Mouse (Mus musculus) liver, embryonic 11.5 days (tissue): Measurements from ENCODE around the gene Slc39a13. TPM values are rescaled to one million over a fixed set of nuclear protein-coding genes. Genes with fewer than 3 reads are reported as not detected.

Experiments
- ATAC-seq: fragments of 200-750 bp; cut with Nextera tagmentation; replicated peaks from 2 replicates; pipeline ENCODE4 v1.8.0; 2017; ENCODE audit warnings: moderate number of reproducible peaks, mild to moderate bottlenecking, moderate TSS enrichment, moderate library complexity; ENCODE audit not compliant: low FRiP score
- DNase-seq: peaks from one replicate; pipeline ENCODE4 v3.0.0-alpha.2; 2017; ENCODE audit warnings: low spot score
- H3K27ac ChIP-seq: fragments of 300-500 bp; sonication (generic); 2 replicates; pipeline ENCODE4 v1.5.1; 2014; ENCODE audit warnings: mild to moderate bottlenecking, low read depth, low read length, control low read depth
- H3K27me3 ChIP-seq: fragments of 300-500 bp; sonication (generic); replicated peaks from 2 replicates; pipeline ENCODE4 v1.6.1; 2014; ENCODE audit warnings: low read length, mixed read lengths; ENCODE audit not compliant: control insufficient read depth, insufficient read depth
- H3K36me3 ChIP-seq: fragments of 300-500 bp; sonication (generic); 2 replicates; pipeline ENCODE4 v1.6.1; 2014; ENCODE audit warnings: mild to moderate bottlenecking, low read length, moderate library complexity, mixed read lengths; ENCODE audit not compliant: control insufficient read depth, insufficient read depth
- H3K4me1 ChIP-seq: fragments of 300-500 bp; sonication (generic); replicated peaks from 2 replicates; pipeline ENCODE4 v1.6.1; 2014; ENCODE audit warnings: low read length, mixed read lengths; ENCODE audit not compliant: control insufficient read depth, insufficient read depth
- H3K4me2 ChIP-seq: fragments of 300-500 bp; sonication (generic); 2 replicates; pipeline ENCODE4 v1.6.1; 2014; ENCODE audit warnings: mild to moderate bottlenecking, control low read depth, moderate library complexity
- H3K4me3 ChIP-seq: fragments of 300-500 bp; sonication (generic); 2 replicates; pipeline ENCODE4 v1.5.1; 2014; ENCODE audit warnings: low read depth, low read length, control low read depth
- H3K9ac ChIP-seq: fragments of 300-500 bp; sonication (generic); 2 replicates; pipeline ENCODE4 v1.6.1; 2014; ENCODE audit warnings: low read depth, low read length, control low read depth
- H3K9me3 ChIP-seq: fragments of 300-500 bp; sonication (generic); 2 replicates; pipeline ENCODE4 v1.6.1; 2016; ENCODE audit warnings: low read length, inconsistent platforms, mixed read lengths; ENCODE audit not compliant: control insufficient read depth
- WGBS: fragments of 180-500 bp; shearing (Covaris S2); extraction: QIAGEN DNeasy Blood & Tissue Kit; methylation state at CpG from one replicate; pipeline ENCODE4 v1.1.7; 2014; 5-methylcytosine and 5-hydroxymethylcytosine counted together
- polyA plus RNA-seq: library from polyadenylated mRNA; unstranded; fragments of >200 nt; fragmentation: Nextera tagmentation; extraction: Ambion mirVana; gene quantifications from 2 replicates; pipeline ENCODE4 v1.2.1, GENCODE M21; 2014

Gene Slc39a13
- polyA plus RNA-seq, 1 experiment from 2014 or later, result 19.6 TPM

GRCm38 (mm10) chr2:91098156-91098555 is 27.9 kb upstream of the Slc39a13 start:
- no peak for ATAC-seq
- Histone ChIP-seq H3K27ac (no peak overlapping the region), H3K4me2 (peak overlapping the region; percentile 36; the same call in 1 of the 2 replicates), H3K36me3 (no peaks in the 10 kb centered on the region), H3K9ac (no peak overlapping the region), H3K27me3 (no peaks in the 10 kb centered on the region), H3K9me3 (no peaks in the 10 kb centered on the region), H3K4me3 (peak overlapping the region; percentile 37; the same call in 1 of the 2 replicates), H3K4me1 (peaks cover 16% of the 10 kb centered on the region)
- 49% methylated on average over 2 of the region's 2 CpGs for WGBS
- no peak for DNase-seq

GRCm38 (mm10) chr2:91097015-91097414 is 26.8 kb upstream of the Slc39a13 start:
- H3K9ac ChIP-seq, result peak overlapping the region; percentile 53
- ATAC-seq (peak; percentile 25; the same call in 1 of the 2 replicates), DNase-seq (no peak)
- H3K4me1 ChIP-seq, result peaks cover 16% of the 10 kb centered on the region
- H3K27ac ChIP-seq, result peak overlapping the region; percentile 23; the same call in 1 of the 2 replicates
- WGBS, result 52% methylated on average over 10 of the region's 10 CpGs
- H3K9me3 ChIP-seq, result no peaks in the 10 kb centered on the region
- H3K36me3 ChIP-seq, result no peaks in the 10 kb centered on the region
- H3K4me3 ChIP-seq, result peak overlapping the region; percentile 37
- no peaks in the 10 kb centered on the region for H3K27me3 ChIP-seq
- H3K4me2 ChIP-seq, result peak overlapping the region; percentile 52

- no peak overlapping the region for H3K27ac ChIP-seq
- DNase-seq (peak; percentile 68), ATAC-seq (peak; percentile 74)
- no peaks in the 10 kb centered on the region for H3K9me3 ChIP-seq
- peak overlapping the region; percentile 53 for H3K9ac ChIP-seq
- no peaks in the 10 kb centered on the region for H3K27me3 ChIP-seq
- H3K36me3 ChIP-seq, result no peaks in the 10 kb centered on the region
- WGBS, result 29% methylated on average over 14 of the region's 14 CpGs
- peak overlapping the region; percentile 52 for H3K4me2 ChIP-seq
- peaks cover 16% of the 10 kb centered on the region for H3K4me1 ChIP-seq
- H3K4me3 ChIP-seq, result peak overlapping the region; percentile 37
Observed at GRCm38 (mm10) chr2:91096524-91096923, 26.3 kb upstream of the Slc39a13 start.

GRCm38 (mm10) chr2:91090827-91091226 is 20.6 kb upstream of the Slc39a13 start:
- H3K4me1 ChIP-seq, result peaks cover 7% of the 10 kb centered on the region; the same call in 1 of the 2 replicates
- no peaks in the 10 kb centered on the region for H3K27me3 ChIP-seq
- H3K27ac ChIP-seq, result no peak overlapping the region
- no peak overlapping the region for H3K4me2 ChIP-seq
- no peaks in the 10 kb centered on the region for H3K9me3 ChIP-seq
- no peaks in the 10 kb centered on the region for H3K36me3 ChIP-seq
- 77% methylated on average over 6 of the region's 6 CpGs for WGBS
- no peak for ATAC-seq
- H3K4me3 ChIP-seq, result no peak overlapping the region
- no peak for DNase-seq
- no peak overlapping the region for H3K9ac ChIP-seq

- peaks cover 7% of the 10 kb centered on the region; the same call in 1 of the 2 replicates for H3K4me1 ChIP-seq
- H3K9ac ChIP-seq, result no peak overlapping the region
- no peak overlapping the region for H3K27ac ChIP-seq
- DNase-seq (no peak), ATAC-seq (no peak)
- H3K27me3 ChIP-seq, result no peaks in the 10 kb centered on the region
- no peak overlapping the region for H3K4me3 ChIP-seq
- H3K4me2 ChIP-seq, result no peak overlapping the region
- WGBS, result 75% methylated on average over 6 of the region's 6 CpGs
- no peaks in the 10 kb centered on the region for H3K9me3 ChIP-seq
- H3K36me3 ChIP-seq, result no peaks in the 10 kb centered on the region
Observed at GRCm38 (mm10) chr2:91090208-91090607, 20.0 kb upstream of the Slc39a13 start.

- Histone ChIP-seq H3K4me2 (no peak overlapping the region), H3K27me3 (no peaks in the 10 kb centered on the region), H3K4me1 (peaks cover 7% of the 10 kb centered on the region; the same call in 1 of the 2 replicates), H3K36me3 (no peaks in the 10 kb centered on the region), H3K9ac (no peak overlapping the region), H3K9me3 (no peaks in the 10 kb centered on the region), H3K27ac (peak overlapping the region; percentile 37; the same call in 1 of the 2 replicates), H3K4me3 (no peak overlapping the region)
- 0 out of 2 replicates have a peak, but pooled peaks have one; percentile 62 for ATAC-seq
- DNase-seq, result no peak
- WGBS, result 54% methylated on average over 9 of the region's 9 CpGs
Observed at GRCm38 (mm10) chr2:91088987-91089386, 18.8 kb upstream of the Slc39a13 start.

- 73% methylated on average over 9 of the region's 9 CpGs for WGBS
- Histone ChIP-seq H3K9me3 (no peaks in the 10 kb centered on the region), H3K4me3 (no peak overlapping the region), H3K9ac (no peak overlapping the region), H3K27me3 (no peaks in the 10 kb centered on the region), H3K27ac (no peak overlapping the region), H3K4me1 (peaks cover 13% of the 10 kb centered on the region), H3K4me2 (no peak overlapping the region), H3K36me3 (no peaks in the 10 kb centered on the region)
- ATAC-seq (no peak), DNase-seq (no peak)
Observed at GRCm38 (mm10) chr2:91087453-91087852, 17.2 kb upstream of the Slc39a13 start.

- Histone ChIP-seq H3K27ac (no peak overlapping the region), H3K4me2 (no peak overlapping the region), H3K27me3 (no peaks in the 10 kb centered on the region), H3K4me3 (no peak overlapping the region), H3K36me3 (no peaks in the 10 kb centered on the region), H3K9ac (no peak overlapping the region), H3K9me3 (no peaks in the 10 kb centered on the region), H3K4me1 (peaks cover 13% of the 10 kb centered on the region)
- ATAC-seq, result no peak
- DNase-seq, result no peak
- WGBS, result 74% methylated on average over 9 of the region's 9 CpGs
Observed at GRCm38 (mm10) chr2:91086392-91087237, 16.4 kb upstream of the Slc39a13 start.
